Mouse (Mus musculus) limb, embryonic 15.5 days (tissue): ENCODE measurements around the gene Bcas3. TPM values are rescaled to one million over a fixed set of nuclear protein-coding genes. Genes with fewer than 3 reads are reported as not detected.

Experiments
- ATAC-seq: fragments of 200-750 bp; cut with Nextera tagmentation; 2 replicates; pipeline ENCODE4 v1.8.0; 2017; ENCODE audit warnings: low read depth, moderate TSS enrichment; ENCODE audit not compliant: insufficient number of reproducible peaks, low FRiP score, low TSS enrichment
- H3K27ac ChIP-seq: fragments of 300-500 bp; sonication (generic); 2 replicates; pipeline ENCODE4 v1.5.1; 2015; ENCODE audit warnings: moderate library complexity, mild to moderate bottlenecking, inconsistent platforms
- H3K27me3 ChIP-seq: fragments of 300-500 bp; sonication (generic); 2 replicates; pipeline ENCODE4 v1.6.1; 2015; ENCODE audit warnings: inconsistent platforms
- H3K36me3 ChIP-seq: fragments of 300-500 bp; sonication (generic); 2 replicates; pipeline ENCODE4 v1.6.1; 2015; ENCODE audit warnings: inconsistent platforms
- H3K4me1 ChIP-seq: fragments of 300-500 bp; sonication (generic); 2 replicates; pipeline ENCODE4 v1.6.1; 2015; ENCODE audit warnings: inconsistent platforms
- H3K4me2 ChIP-seq: fragments of 300-500 bp; sonication (generic); 2 replicates; pipeline ENCODE4 v1.6.1; 2015; ENCODE audit warnings: mild to moderate bottlenecking, inconsistent platforms
- H3K4me3 ChIP-seq: fragments of 300-500 bp; sonication (generic); 2 replicates; pipeline ENCODE4 v1.5.1; 2015; ENCODE audit warnings: mild to moderate bottlenecking, inconsistent platforms
- H3K9ac ChIP-seq: fragments of 300-500 bp; sonication (generic); 2 replicates; pipeline ENCODE4 v1.6.1; 2015; ENCODE audit warnings: inconsistent platforms
- H3K9me3 ChIP-seq: fragments of 300-500 bp; sonication (generic); 2 replicates; pipeline ENCODE4 v1.6.1; 2016; ENCODE audit warnings: inconsistent platforms
- WGBS: fragments of 180-500 bp; shearing (Covaris S2); methylation state at CpG from one replicate; pipeline ENCODE4 v1.1.7; 2015; 5-methylcytosine and 5-hydroxymethylcytosine counted together
- polyA plus RNA-seq: library from polyadenylated mRNA; unstranded; fragments of >200 nt; fragmentation: Nextera tagmentation; extraction: Ambion mirVana; gene quantifications from 2 replicates; pipeline ENCODE4 v1.2.1, GENCODE M21; 2015

The Bcas3 gene
- polyA plus RNA-seq, 1 experiment from 2014 or later: 23.6 TPM

DNA sequence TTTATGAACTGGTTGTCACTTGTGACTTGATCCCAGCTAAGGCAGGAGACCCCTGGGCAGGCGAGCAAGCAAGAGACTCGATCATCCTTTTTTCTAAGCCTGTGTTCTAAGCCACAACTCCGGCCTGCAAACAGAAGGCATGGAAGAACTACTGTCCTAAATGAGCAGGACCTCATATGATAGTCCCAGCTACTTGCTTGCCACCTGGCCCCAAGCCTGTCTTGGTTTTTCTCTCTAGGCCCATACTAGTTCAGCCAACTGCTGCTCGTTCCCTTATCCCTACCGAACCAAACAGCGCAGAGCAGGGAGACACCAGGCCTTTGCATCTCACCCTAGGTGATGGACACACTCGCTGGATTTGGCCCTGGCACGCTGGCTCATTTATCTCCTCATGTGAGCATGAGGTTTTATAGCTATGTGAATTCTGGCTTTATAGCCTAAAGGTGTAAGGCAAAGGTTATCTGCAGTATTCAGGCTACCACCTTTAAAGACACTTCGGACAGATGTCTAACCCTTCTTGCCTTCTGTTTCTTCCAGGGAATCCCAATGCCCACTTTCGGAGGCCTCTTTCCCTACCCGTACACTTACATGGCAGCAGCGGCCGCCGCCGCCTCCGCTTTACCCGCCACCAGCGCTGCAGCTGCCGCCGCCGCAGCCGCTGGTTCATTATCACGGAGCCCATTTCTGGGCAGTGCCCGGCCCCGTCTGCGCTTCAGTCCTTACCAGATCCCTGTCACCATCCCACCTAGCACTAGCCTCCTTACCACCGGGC is 487.2 kb downstream of the Bcas3 start:
- H3K4me2 ChIP-seq: peak overlapping the region; percentile 33
- H3K9me3 ChIP-seq: no peaks in the 10 kb centered on the region
- no peaks in the 10 kb centered on the region for H3K36me3 ChIP-seq
- WGBS: 20% methylated on average over 27 of the region's 27 CpGs
- peaks cover 65% of the 10 kb centered on the region for H3K4me1 ChIP-seq
- H3K9ac ChIP-seq: no peak overlapping the region
- peak overlapping the region; percentile 63 for H3K4me3 ChIP-seq
- H3K27me3 ChIP-seq: peaks cover 72% of the 10 kb centered on the region
- peak overlapping the region; percentile 29; the same call in 1 of the 2 replicates for H3K27ac ChIP-seq
- no peak for ATAC-seq

DNA sequence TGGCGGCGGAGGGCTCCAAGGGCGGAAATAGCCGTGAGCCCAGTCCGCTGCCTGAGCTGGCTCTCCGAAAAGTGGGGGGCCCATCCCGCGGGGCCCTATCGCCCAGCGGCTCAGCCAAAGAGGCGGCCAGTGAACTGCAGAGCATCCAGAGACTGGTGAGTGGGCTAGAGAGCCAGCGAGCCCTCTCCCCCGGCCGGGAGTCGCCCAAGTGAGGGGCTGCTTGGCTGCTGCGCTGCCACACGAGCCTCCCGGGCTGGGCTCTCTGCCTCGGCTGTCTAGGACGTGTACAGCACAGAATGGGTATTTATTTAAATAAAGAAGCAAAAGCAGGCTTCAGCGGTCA is 487.8 kb downstream of the Bcas3 start:
- no peaks in the 10 kb centered on the region for H3K36me3 ChIP-seq
- H3K27me3 ChIP-seq: peaks cover 73% of the 10 kb centered on the region
- 8% methylated on average over 21 of the region's 21 CpGs for WGBS
- ATAC-seq: no peak
- H3K4me1 ChIP-seq: peaks cover 63% of the 10 kb centered on the region
- peak overlapping the region; percentile 63 for H3K4me3 ChIP-seq
- H3K27ac ChIP-seq: peak overlapping the region; percentile 29; the same call in 1 of the 2 replicates
- peak overlapping the region; percentile 33 for H3K4me2 ChIP-seq
- no peaks in the 10 kb centered on the region for H3K9me3 ChIP-seq
- H3K9ac ChIP-seq: no peak overlapping the region

- peak overlapping the region; percentile 26; the same call in 1 of the 2 replicates for H3K4me2 ChIP-seq
- H3K27me3 ChIP-seq: peaks cover 71% of the 10 kb centered on the region
- H3K9ac ChIP-seq: no peak overlapping the region
- H3K4me3 ChIP-seq: peak overlapping the region; percentile 63
- H3K27ac ChIP-seq: no peak overlapping the region
- H3K9me3 ChIP-seq: no peaks in the 10 kb centered on the region
- WGBS: 18% methylated on average over 8 of the region's 8 CpGs
- H3K4me1 ChIP-seq: peaks cover 58% of the 10 kb centered on the region
- ATAC-seq: no peak
- H3K36me3 ChIP-seq: no peaks in the 10 kb centered on the region
Measured at GRCm38 (mm10) chr11:85841211-85841681, 488.3 kb downstream of the Bcas3 start.

DNA sequence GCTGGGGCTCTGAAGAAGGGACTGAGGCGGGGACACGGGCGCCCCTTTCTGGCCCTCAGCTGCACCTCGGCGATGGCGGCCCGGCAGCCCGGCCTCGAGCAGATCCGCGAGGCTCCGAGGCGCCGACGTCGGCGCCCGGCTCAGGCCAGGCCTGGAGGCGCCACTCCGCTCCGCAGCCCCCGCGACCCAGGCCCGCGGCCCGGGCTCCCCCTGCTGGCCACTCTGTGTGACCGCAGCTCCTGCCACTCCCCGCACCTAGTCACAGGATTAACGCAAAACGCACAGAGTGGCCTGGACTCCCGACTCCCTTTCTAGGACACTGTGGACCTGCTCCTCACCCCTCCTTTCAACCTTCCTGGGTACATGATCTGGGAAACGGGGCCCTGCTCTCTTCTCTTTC is 489.0 kb downstream of the Bcas3 start:
- H3K27me3 ChIP-seq: peaks cover 65% of the 10 kb centered on the region
- H3K9me3 ChIP-seq: no peaks in the 10 kb centered on the region
- whole genome bisulfite sequencing: under 1% methylated on average over 31 of the region's 32 CpGs
- peak overlapping the region; percentile 71 for H3K4me2 ChIP-seq
- H3K27ac ChIP-seq: peak overlapping the region; percentile 48; the same call in 1 of the 2 replicates
- peaks cover 54% of the 10 kb centered on the region for H3K4me1 ChIP-seq
- H3K4me3 ChIP-seq: peak overlapping the region; percentile 63
- H3K9ac ChIP-seq: peak overlapping the region; percentile 7; the same call in 1 of the 2 replicates
- peak; percentile 28; the same call in 1 of the 2 replicates for ATAC-seq
- no peaks in the 10 kb centered on the region for H3K36me3 ChIP-seq

DNA sequence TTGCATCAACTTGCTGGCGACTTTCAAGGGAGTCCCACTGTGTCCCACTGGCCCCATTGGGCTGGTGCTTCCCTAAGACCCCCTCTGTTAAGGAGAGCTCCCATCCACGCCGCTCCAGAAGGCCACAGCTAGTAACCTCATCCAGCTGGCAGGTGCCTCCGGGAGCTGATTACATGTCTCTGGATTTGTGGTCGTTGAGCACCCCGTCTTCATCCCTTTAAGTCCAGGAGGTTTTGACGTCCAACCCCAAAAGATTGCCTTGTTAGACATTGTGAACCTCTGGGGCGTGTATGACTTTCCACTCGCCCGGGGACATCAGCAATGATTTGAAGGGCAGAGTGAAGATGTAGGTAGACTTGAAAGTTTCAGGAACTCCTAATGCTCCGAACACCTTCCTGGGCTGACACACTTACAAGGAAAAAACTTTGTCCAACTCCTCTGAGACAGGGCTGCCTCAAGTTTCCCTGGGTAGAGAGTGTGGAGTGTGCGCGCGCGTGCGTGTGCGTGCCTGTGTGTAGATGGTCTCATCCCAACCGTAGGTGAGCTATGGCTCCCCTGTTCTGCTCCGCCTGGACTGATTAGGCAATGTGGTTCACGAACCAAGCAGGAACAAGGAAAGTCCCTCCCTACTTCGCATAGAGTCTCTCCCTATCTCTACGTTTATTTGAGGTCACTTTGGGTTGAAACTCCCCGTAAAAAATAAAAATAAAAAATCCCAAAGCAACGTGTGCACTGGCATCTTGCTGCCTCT is 489.8 kb downstream of the Bcas3 start:
- H3K4me3 ChIP-seq: peak overlapping the region; percentile 54
- peak overlapping the region; percentile 81 for H3K4me2 ChIP-seq
- H3K36me3 ChIP-seq: no peaks in the 10 kb centered on the region
- H3K27ac ChIP-seq: peak overlapping the region; percentile 72
- H3K27me3 ChIP-seq: peaks cover 59% of the 10 kb centered on the region
- no peak for ATAC-seq
- H3K9ac ChIP-seq: 0 out of 2 replicates have a peak overlapping the region, but pooled peaks have one; percentile 31
- peaks cover 46% of the 10 kb centered on the region for H3K4me1 ChIP-seq
- 10% methylated on average over 24 of the region's 24 CpGs for WGBS
- H3K9me3 ChIP-seq: no peaks in the 10 kb centered on the region

DNA sequence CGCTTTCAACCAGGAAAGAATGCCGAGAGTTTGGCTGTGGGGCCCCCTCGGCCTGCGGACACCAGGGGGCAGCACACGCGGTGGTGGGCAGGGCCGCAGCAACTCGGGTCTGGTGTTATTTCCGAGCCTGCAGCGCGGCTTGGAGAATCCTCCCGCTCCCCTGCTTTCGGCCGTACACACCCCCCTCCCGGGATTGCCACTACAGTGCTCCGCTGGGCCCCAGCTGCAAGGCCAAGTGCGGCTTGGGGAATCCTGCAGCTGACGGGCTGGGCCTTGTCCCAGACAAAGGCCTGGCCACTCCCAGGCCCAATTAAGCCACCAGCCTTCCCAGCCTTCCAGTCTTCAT is 490.4 kb downstream of the Bcas3 start:
- peaks cover 41% of the 10 kb centered on the region for H3K4me1 ChIP-seq
- 0% methylated on average over 18 of the region's 18 CpGs for WGBS
- H3K9ac ChIP-seq: 0 out of 2 replicates have a peak overlapping the region, but pooled peaks have one; percentile 31
- H3K4me3 ChIP-seq: peak overlapping the region; percentile 54
- no peaks in the 10 kb centered on the region for H3K36me3 ChIP-seq
- peak; percentile 42; the same call in 1 of the 2 replicates for ATAC-seq
- peak overlapping the region; percentile 72 for H3K27ac ChIP-seq
- H3K27me3 ChIP-seq: peaks cover 54% of the 10 kb centered on the region
- H3K9me3 ChIP-seq: no peaks in the 10 kb centered on the region
- H3K4me2 ChIP-seq: peak overlapping the region; percentile 81

- under 1% methylated on average over 54 of the region's 54 CpGs for WGBS
- H3K4me3 ChIP-seq: peak overlapping the region; percentile 54
- H3K27me3 ChIP-seq: peaks cover 43% of the 10 kb centered on the region
- ATAC-seq: peak; percentile 74
- H3K9ac ChIP-seq: peak overlapping the region; percentile 24
- no peaks in the 10 kb centered on the region for H3K36me3 ChIP-seq
- peaks cover 39% of the 10 kb centered on the region for H3K4me1 ChIP-seq
- H3K9me3 ChIP-seq: no peaks in the 10 kb centered on the region
- H3K4me2 ChIP-seq: peak overlapping the region; percentile 81
- peak overlapping the region; percentile 72 for H3K27ac ChIP-seq
Measured at GRCm38 (mm10) chr11:85844144-85844965, 491.4 kb downstream of the Bcas3 start.

DNA sequence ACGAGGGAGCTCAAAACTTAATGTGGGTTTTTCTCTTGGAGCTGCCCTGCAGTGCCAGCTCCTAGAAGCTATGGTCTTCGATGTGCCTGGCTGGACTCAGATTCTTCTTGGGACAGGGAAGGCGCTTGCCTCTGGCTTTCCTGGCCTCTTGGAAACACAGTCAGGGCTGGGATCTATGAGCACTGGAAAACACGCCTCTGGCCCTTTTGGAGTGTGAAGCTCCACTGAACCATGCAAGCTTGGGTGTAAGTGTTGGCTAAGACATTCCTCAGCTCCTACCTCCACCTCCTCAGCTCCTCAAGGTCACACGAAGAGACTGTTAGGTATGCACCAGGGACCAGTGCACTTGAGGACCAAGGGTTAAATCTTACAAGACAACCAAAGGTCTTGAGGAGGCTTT is 492.0 kb downstream of the Bcas3 start:
- 0 out of 2 replicates have a peak overlapping the region, but pooled peaks have one; percentile 24 for H3K9ac ChIP-seq
- H3K36me3 ChIP-seq: no peaks in the 10 kb centered on the region
- H3K27ac ChIP-seq: no peak overlapping the region
- H3K4me2 ChIP-seq: peak overlapping the region; percentile 81
- peaks cover 37% of the 10 kb centered on the region for H3K27me3 ChIP-seq
- no peaks in the 10 kb centered on the region for H3K9me3 ChIP-seq
- 38% methylated on average over 5 of the region's 5 CpGs for WGBS
- peak overlapping the region; percentile 54; the same call in 1 of the 2 replicates for H3K4me3 ChIP-seq
- no peak for ATAC-seq
- peaks cover 39% of the 10 kb centered on the region for H3K4me1 ChIP-seq

DNA sequence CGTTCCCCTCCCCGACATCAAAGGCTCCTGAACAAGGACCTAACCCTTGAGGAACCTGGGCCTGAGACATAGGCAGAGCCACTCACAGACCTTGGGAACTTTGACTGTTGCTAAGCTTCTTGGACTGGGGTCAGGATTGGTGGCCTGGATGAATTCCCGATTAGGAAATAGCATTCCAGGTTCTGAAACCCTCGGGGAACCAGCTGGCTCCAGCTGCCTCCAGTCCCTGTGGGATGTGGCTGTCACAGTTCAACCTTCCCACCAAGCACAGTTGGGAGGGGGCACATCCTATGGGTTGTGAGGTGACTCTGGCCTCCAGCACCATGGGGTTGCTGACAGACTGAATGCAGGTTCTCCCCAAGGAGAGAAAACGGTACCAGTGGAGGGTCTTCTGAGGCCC is 493.0 kb downstream of the Bcas3 start:
- no peak overlapping the region for H3K4me3 ChIP-seq
- no peak for ATAC-seq
- H3K36me3 ChIP-seq: no peaks in the 10 kb centered on the region
- H3K4me1 ChIP-seq: peaks cover 30% of the 10 kb centered on the region
- WGBS: 44% methylated on average over 5 of the region's 5 CpGs
- H3K9ac ChIP-seq: no peak overlapping the region
- H3K4me2 ChIP-seq: no peak overlapping the region
- peaks cover 28% of the 10 kb centered on the region for H3K27me3 ChIP-seq
- H3K9me3 ChIP-seq: no peaks in the 10 kb centered on the region
- H3K27ac ChIP-seq: no peak overlapping the region

DNA sequence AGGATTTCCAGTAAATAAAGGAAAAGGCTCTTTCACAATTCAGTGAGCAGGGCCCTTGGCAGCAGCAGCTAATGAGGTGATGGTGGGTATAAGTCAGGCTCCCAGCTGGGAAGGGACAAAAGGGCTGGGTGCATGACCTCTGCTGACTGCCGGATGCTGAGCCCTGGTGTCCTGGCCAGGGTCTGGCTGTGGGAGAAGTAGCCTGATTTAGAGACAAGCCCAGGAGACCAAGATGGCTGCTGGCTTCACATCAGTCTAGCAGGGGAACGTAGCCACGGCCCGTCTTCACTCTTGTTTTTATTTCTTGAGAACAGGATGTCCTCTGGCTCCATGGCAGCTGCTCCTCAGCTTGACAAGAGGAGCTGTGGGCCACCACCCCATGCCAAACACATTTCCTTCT is 493.5 kb downstream of the Bcas3 start:
- no peak overlapping the region for H3K27ac ChIP-seq
- no peak overlapping the region for H3K9ac ChIP-seq
- 51% methylated on average over 4 of the region's 4 CpGs for WGBS
- no peaks in the 10 kb centered on the region for H3K9me3 ChIP-seq
- no peak overlapping the region for H3K4me2 ChIP-seq
- no peak overlapping the region for H3K4me3 ChIP-seq
- peaks cover 23% of the 10 kb centered on the region for H3K27me3 ChIP-seq
- no peaks in the 10 kb centered on the region for H3K36me3 ChIP-seq
- H3K4me1 ChIP-seq: peaks cover 29% of the 10 kb centered on the region
- ATAC-seq: no peak

GRCm38 (mm10) chr11:85849037-85849436 is 496.1 kb downstream of the Bcas3 start:
- no peaks in the 10 kb centered on the region for H3K36me3 ChIP-seq
- no peak overlapping the region for H3K9ac ChIP-seq
- WGBS: 2% methylated on average over 21 of the region's 21 CpGs
- H3K4me3 ChIP-seq: peak overlapping the region; percentile 30
- no peaks in the 10 kb centered on the region for H3K9me3 ChIP-seq
- H3K4me2 ChIP-seq: peak overlapping the region; percentile 43
- H3K27me3 ChIP-seq: peaks cover 16% of the 10 kb centered on the region
- peak; percentile 67; the same call in 1 of the 2 replicates for ATAC-seq
- peaks cover 8% of the 10 kb centered on the region for H3K4me1 ChIP-seq
- 0 out of 2 replicates have a peak overlapping the region, but pooled peaks have one; percentile 22 for H3K27ac ChIP-seq
